Mouse (Mus musculus) erythroblast, embryonic 14.5 days (primary cell): ENCODE measurements around the gene Hs3st4. TPM values are rescaled to one million over a fixed set of nuclear protein-coding genes. Genes with fewer than 3 reads are reported as not detected.

ENCODE experiments used
- H3K27me3 ChIP-seq: 2 replicates; pipeline ENCODE4 v1.6.1; 2012; ENCODE audit warnings: inconsistent platforms; ENCODE audit not compliant: control insufficient read depth
- H3K36me3 ChIP-seq: 2 replicates; pipeline ENCODE4 v1.6.1; 2012; ENCODE audit warnings: mild to moderate bottlenecking, inconsistent platforms; ENCODE audit not compliant: control insufficient read depth
- H3K4me1 ChIP-seq: 2 replicates; pipeline ENCODE4 v1.6.1; 2012; ENCODE audit warnings: inconsistent platforms; ENCODE audit not compliant: control insufficient read depth
- H3K4me3 ChIP-seq: replicated peaks from 2 replicates; pipeline ENCODE3; 2012; ENCODE audit warnings: moderate library complexity, mild to moderate bottlenecking, inconsistent platforms
- H3K9me3 ChIP-seq: 2 replicates; pipeline ENCODE4 v1.6.1; 2012; ENCODE audit warnings: low read length, inconsistent platforms, mixed read lengths; ENCODE audit not compliant: control insufficient read depth
- GATA1 ChIP-seq: IDR thresholded peaks from 2 replicates; pipeline ENCODE4 v1.6.1; 2012; ENCODE audit warnings: low read length, inconsistent platforms, mixed read lengths
- TAL1 ChIP-seq: IDR thresholded peaks from 3 replicates; pipeline ENCODE4 v1.6.1; 2012; ENCODE audit warnings: low read length, inconsistent platforms, mixed read lengths
- polyA plus RNA-seq: library from polyadenylated mRNA; stranded (reverse); fragments of >175 nt; gene quantifications from 2 replicates; pipeline ENCODE4 v1.2.3, GENCODE M21; 2012

Hs3st4 gene
- polyA plus RNA-seq, 1 experiment: not detected

- H3K9me3 ChIP-seq: peaks cover 2% of the 10 kb centered on the region; the same call in 1 of the 2 replicates
- TF ChIP-seq GATA1 (no peak), TAL1 (no peak)
- H3K27me3 ChIP-seq: no peaks in the 10 kb centered on the region
- no peak overlapping the region for H3K4me3 ChIP-seq
- no peaks in the 10 kb centered on the region for H3K4me1 ChIP-seq
- no peaks in the 10 kb centered on the region for H3K36me3 ChIP-seq
Observed at GRCm38 (mm10) chr7:124354035-124354434, 371.4 kb downstream of the Hs3st4 start.

DNA sequence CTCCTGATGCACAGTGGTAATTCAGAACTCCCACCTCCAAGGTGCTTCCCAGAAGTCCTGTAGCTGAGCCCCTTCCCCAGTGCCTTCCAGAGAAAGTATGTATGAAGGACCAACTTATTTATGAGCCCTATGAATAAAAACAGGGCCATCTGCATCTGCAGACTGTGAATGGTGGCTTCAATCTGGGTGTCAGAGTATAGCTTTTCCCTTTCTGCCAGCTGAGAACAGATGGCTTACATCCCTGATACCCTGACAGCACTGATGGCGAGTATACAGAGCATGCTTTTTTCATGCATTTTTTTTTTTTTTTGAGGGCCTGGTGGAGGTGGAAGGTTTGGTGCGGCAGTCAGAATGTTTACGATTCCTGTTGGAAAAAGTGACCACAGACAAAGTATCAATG, 375.4 kb downstream of the Hs3st4 start:
- H3K36me3 ChIP-seq: no peaks in the 10 kb centered on the region
- H3K4me3 ChIP-seq: no peak overlapping the region
- TF ChIP-seq TAL1: no peak
- no peak for TF ChIP-seq GATA1
- no peaks in the 10 kb centered on the region; the same call in 1 of the 2 replicates for H3K9me3 ChIP-seq
- H3K4me1 ChIP-seq: no peaks in the 10 kb centered on the region
- no peaks in the 10 kb centered on the region for H3K27me3 ChIP-seq

DNA sequence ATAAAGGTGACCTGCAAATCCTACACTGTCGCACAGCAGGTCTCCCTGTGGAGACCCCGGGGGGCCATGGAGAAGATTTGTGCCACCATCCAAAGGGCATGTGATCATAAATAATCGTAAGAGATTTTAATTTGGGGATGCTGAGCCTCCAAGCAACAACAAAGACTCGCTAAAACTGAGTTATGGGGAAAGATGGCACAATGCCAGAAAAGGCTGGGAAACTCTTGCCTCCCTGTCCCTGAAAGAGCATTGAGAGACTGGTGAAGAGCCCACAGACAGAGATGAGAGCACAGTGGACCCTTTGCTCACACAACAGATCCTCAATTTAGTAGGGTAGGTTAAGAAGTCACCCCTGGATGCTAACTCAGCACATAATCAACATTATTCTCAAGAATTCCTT, 377.2 kb downstream of the Hs3st4 start:
- no peaks in the 10 kb centered on the region; the same call in 1 of the 2 replicates for H3K9me3 ChIP-seq
- TF ChIP-seq TAL1: no peak
- no peak for TF ChIP-seq GATA1
- no peaks in the 10 kb centered on the region for H3K27me3 ChIP-seq
- no peak overlapping the region for H3K4me3 ChIP-seq
- no peaks in the 10 kb centered on the region for H3K4me1 ChIP-seq
- H3K36me3 ChIP-seq: no peaks in the 10 kb centered on the region

- Histone ChIP-seq H3K4me1 (no peaks in the 10 kb centered on the region), H3K36me3 (no peaks in the 10 kb centered on the region), H3K4me3 (no peak overlapping the region), H3K9me3 (peaks cover 2% of the 10 kb centered on the region), H3K27me3 (no peaks in the 10 kb centered on the region)
- TF ChIP-seq TAL1 (no peak), GATA1 (no peak)
Observed at GRCm38 (mm10) chr7:124372297-124372696, 389.6 kb downstream of the Hs3st4 start.

- Histone ChIP-seq H3K4me1 (no peaks in the 10 kb centered on the region), H3K9me3 (peaks cover 2% of the 10 kb centered on the region), H3K27me3 (no peaks in the 10 kb centered on the region), H3K36me3 (no peaks in the 10 kb centered on the region), H3K4me3 (no peak overlapping the region)
- no peak for TF ChIP-seq TAL1
- TF ChIP-seq GATA1: no peak
Observed at GRCm38 (mm10) chr7:124372697-124373096, 390.0 kb downstream of the Hs3st4 start.

- no peaks in the 10 kb centered on the region for H3K27me3 ChIP-seq
- no peak for TF ChIP-seq TAL1
- no peak for TF ChIP-seq GATA1
- no peaks in the 10 kb centered on the region for H3K36me3 ChIP-seq
- no peaks in the 10 kb centered on the region for H3K4me1 ChIP-seq
- H3K9me3 ChIP-seq: no peaks in the 10 kb centered on the region
- H3K4me3 ChIP-seq: no peak overlapping the region
Observed at GRCm38 (mm10) chr7:124383489-124383888, 400.8 kb downstream of the Hs3st4 start.

DNA sequence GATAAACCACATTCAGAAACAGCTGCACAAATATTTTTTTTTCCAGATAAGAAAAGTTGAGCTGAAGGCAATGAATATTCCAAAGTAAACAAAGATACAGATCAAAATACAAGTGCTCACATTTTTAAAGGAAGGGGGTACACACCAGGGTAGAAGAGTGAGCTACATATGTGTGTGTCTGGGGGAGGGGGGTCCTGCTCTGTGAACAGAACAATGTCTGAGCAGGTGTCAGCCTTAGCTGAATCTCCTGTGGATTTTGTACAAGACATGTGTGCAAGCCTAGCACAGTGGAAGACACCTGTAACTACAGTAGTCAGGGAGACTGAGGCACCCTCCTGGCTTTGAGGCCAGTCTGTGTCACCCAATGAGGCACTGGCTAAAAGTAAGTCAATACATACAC, 416.5 kb downstream of the Hs3st4 start:
- Histone ChIP-seq H3K4me1 (no peaks in the 10 kb centered on the region), H3K36me3 (no peaks in the 10 kb centered on the region), H3K4me3 (no peak overlapping the region), H3K9me3 (peaks cover 6% of the 10 kb centered on the region), H3K27me3 (no peaks in the 10 kb centered on the region)
- no peak for TF ChIP-seq TAL1
- TF ChIP-seq GATA1: no peak

DNA sequence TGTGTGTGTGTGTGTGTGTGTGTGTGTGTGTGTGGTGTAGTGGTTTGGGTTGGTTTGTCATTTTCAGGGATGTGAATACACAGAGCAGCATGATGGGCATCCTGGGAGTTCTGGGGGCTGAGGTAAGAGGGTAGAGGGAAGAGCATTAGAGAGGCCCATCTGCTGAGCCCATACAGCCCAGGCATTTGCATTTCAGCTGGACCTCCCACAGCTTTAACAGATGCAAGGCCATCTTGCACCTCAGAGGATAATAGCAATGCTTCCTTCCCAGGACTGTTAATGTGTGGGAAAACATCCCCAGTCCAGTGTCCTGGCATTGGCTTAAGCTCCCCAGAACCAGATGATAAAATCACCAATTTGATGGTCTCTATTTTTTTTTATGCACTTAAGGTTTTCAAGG, 444.3 kb downstream of the Hs3st4 start:
- no peak for TF ChIP-seq TAL1
- TF ChIP-seq GATA1: no peak
- no peaks in the 10 kb centered on the region for H3K4me1 ChIP-seq
- H3K27me3 ChIP-seq: no peaks in the 10 kb centered on the region
- H3K36me3 ChIP-seq: no peaks in the 10 kb centered on the region
- H3K9me3 ChIP-seq: peaks cover 11% of the 10 kb centered on the region; the same call in 1 of the 2 replicates
- no peak overlapping the region for H3K4me3 ChIP-seq
